Mouse (Mus musculus): ENCODE data around the gene Nrf1. TPM values are rescaled to one million over a fixed set of nuclear protein-coding genes. Genes with fewer than 3 reads are reported as not detected.

Nrf1 gene
- total RNA-seq (2022) = 10 to 100 TPM; 20.6 to 25.5 (median 24.2) TPM

GRCm38 (mm10) chr6:30047271-30048162 lies at the start of gene Nrf1:
Gene Nrf1, plus strand, starts transcription at chr6:30047988.
- peak; percentile 81 to 87 for DNase-seq (ENCODE audit: low spot score in 2 of 2)

DNA sequence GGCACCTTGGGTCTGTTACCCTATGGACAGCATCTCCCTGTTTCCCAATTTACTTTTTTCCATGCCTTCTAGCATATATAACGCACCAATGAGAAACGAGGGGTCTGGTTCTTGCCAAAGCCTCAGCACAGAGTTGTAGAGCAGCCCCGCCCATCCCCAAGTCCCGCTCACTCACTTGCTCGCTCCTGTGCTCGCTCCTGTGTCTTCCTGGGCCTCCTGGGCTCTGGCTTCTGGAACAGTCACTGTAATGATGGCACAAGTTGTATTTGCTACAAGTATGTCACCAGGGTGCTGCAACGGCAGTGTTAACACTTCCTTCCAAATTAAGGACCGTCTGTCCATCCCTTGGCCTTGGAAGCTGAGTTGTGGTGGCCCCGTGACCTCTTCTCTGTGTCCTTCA lies 49.6 kb upstream of the Nrf1 start:
- no peak for DNase-seq (ENCODE audit: low spot score in 2 of 2)

- no peak for DNase-seq (ENCODE audit: low spot score in 2 of 2)
These were observed 49.0 kb upstream of the Nrf1 start for GRCm38 (mm10) chr6:29998771-29999170.

GRCm38 (mm10) chr6:30002628-30003027 lies 45.2 kb upstream of the Nrf1 start:
- DNase-seq (ENCODE audit: low spot score in 2 of 2) = no peak

GRCm38 (mm10) chr6:30005851-30006250 lies 41.9 kb upstream of the Nrf1 start:
- DNase-seq (ENCODE audit: low spot score in 2 of 2) = no peak

- no peak for DNase-seq (ENCODE audit: low spot score in 2 of 2)
These were observed 38.6 kb upstream of the Nrf1 start for GRCm38 (mm10) chr6:30009204-30009603.

DNA sequence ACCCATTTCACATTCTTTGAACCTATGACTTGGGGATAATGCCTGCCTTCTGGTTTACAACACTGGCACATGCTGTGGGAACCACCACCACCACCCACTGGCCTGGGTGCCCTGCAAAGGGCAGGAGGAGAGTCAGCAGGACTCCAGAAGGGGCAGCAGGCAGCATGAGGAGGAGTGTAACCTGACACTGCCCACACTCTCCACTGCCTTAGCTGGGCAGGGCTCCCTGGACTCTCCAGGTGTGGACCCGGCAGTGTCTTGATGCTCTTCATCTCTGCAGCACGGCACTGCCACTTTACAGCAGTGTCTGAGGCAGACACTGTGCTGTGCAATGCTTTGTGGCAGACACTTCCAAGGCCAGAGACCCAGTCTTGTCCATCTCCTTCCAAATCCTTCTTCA lies 34.3 kb upstream of the Nrf1 start:
- DNase-seq (ENCODE audit: low spot score in 2 of 2) = no peak

DNA sequence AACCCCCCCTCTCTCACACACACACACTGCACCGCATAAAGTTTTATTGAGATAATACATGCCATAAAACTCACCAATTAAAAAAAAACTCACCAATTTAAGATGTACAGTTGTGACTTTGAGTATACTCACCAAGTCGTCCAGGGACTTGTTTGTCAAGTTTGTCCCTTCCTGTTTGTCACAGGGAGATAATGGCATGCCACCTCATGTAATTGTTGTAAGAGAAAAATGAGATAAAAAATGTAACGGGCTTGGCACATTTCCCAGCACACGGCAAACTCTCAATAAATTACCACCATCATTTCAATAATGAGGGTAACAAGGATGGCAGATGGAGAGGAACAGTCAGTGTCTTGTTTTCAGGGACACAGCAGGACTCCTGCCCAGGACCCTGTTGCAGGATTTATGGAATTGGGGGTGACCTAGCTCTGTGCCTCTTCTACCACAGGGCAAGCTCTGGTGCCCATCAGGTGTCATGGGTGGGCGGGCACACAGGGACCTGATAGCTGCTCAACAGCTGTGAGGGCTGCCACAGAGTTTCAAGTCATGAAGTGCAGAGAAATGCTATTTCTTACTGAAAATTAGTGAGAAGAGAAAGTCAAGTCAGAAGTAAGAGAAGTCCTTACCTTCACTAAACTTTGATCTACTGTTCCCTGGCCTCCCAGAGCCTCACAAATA lies 33.5 kb upstream of the Nrf1 start:
- no peak for DNase-seq (ENCODE audit: low spot score in 2 of 2)

- no peak for DNase-seq (ENCODE audit: low spot score in 2 of 2)
These were observed 26.5 kb upstream of the Nrf1 start for GRCm38 (mm10) chr6:30021241-30021640.

DNA sequence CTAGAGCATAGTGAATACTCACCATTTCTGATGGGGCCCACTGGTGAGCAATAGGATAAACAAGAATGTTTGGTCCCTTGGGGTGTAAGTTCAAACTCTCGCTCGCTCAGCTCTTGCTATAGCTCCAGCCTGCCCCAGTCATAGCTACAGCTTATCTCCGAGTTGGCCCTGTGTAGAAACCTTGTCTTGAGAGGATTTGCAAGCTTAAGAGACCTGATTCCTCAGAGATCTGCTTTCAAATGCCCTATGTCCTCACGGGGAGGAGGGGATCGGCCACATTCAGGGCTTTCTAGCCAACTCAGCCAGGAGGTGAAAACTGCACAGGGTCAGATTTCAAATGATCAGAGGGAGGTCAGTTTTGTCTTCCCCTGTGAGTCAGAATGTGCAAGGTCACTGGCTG lies 26.1 kb upstream of the Nrf1 start:
- DNase-seq (ENCODE audit: low spot score in 2 of 2) = no peak

GRCm38 (mm10) chr6:30026799-30027198 lies 21.0 kb upstream of the Nrf1 start:
- no peak for DNase-seq (ENCODE audit: low spot score in 2 of 2)

GRCm38 (mm10) chr6:30028358-30028757 lies 19.4 kb upstream of the Nrf1 start:
- DNase-seq (ENCODE audit: low spot score in 2 of 2) = no peak

- no peak for DNase-seq (ENCODE audit: low spot score in 2 of 2)
These were observed 12.7 kb upstream of the Nrf1 start for GRCm38 (mm10) chr6:30035112-30035511.

GRCm38 (mm10) chr6:30041498-30041897 lies 6.3 kb upstream of the Nrf1 start:
- no peak for DNase-seq (ENCODE audit: low spot score in 2 of 2)

- no peak for DNase-seq (ENCODE audit: low spot score in 2 of 2)
These were observed 5.3 kb upstream of the Nrf1 start for GRCm38 (mm10) chr6:30042483-30042882.

GRCm38 (mm10) chr6:30048163-30048500 lies 344 bp downstream of the Nrf1 start:
- DNase-seq (ENCODE audit: low spot score in 2 of 2) = no peak

DNA sequence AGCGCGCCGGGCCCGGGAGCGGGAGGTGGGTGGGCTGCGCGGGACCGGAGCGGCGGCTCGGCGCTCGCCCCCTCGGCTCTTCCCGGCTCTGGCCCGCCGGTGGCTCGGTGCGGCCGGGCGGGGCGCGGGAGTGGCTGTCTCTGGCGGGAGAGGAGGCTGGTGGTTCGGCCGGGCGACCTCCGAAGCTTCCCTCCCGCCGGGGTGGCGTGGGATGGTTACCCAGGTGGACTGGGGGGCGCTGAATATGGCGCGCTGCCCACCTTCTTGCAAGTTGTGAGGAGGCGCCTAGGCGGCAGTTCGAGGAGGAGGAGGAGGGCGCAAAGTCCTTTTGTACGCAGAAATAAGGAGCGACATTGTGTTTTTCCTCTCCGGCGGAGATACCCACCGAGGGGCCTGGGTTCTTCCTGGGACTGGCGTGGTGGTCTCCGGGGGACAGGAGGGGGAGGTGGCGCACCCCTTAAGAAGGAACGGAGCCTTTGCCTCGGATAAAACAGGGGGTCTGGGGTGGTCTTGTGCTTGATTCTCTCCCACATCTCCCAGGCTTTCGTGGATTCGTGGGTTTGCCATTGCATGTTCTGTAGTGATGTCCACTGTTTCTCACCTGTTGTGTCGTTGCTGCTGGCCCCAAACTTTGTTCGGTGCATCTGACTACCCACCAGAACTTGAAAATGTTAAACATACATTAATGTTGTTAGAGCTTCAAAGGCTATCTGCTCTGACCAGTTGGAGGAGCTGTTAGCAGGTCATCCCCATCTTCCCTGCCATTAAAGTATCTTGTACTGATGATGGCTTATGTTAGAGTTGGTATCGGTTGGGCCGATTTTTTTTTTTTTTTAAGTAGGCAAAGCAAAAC lies 939 bp downstream of the Nrf1 start:
- peak; percentile 34 to 35 for DNase-seq (ENCODE audit: low spot score in 2 of 2)

DNA sequence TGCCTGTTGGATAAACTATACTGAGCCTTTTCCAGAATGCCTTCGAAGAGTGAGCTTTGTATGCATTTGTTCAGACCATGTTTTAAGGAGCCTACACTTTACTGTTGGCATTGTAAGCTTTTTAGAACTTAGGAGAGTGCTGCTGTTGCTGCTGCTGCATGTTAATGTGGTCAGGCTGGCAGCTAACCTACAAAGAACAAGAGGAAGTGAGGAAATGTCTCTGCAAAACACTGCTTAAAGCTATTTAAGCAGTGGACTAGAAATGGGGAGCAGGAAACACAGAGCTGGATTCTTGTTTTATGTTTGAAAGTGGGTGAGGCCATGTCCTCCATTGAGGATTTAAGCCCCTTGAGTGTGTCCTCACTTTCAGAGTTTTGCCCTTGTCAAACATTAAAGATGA lies 5.3 kb downstream of the Nrf1 start:
- DNase-seq (ENCODE audit: low spot score in 2 of 2) = no peak

DNA sequence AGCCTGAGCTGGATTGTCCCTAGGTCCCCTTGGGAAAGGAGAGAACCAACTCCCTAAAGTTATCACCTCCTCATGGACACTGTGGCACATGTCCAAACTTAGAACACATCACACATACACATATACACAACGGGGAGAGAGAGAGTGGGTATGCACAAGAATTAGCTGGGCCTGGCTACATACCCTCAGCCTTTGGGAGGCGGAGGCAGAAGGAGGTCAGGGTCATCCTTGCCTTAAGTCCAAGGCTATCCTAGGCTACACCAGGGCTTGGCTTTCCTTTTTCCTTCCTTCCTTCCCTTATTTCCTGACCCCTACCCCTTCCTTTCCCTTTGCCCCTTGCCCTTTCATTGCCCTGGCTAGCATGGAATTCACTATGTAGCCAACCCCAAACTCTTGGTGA lies 14.8 kb downstream of the Nrf1 start:
- DNase-seq (ENCODE audit: low spot score in 2 of 2) = no peak

- DNase-seq (ENCODE audit: low spot score in 2 of 2) = no peak
These were observed 17.6 kb downstream of the Nrf1 start for GRCm38 (mm10) chr6:30065369-30065768.

DNA sequence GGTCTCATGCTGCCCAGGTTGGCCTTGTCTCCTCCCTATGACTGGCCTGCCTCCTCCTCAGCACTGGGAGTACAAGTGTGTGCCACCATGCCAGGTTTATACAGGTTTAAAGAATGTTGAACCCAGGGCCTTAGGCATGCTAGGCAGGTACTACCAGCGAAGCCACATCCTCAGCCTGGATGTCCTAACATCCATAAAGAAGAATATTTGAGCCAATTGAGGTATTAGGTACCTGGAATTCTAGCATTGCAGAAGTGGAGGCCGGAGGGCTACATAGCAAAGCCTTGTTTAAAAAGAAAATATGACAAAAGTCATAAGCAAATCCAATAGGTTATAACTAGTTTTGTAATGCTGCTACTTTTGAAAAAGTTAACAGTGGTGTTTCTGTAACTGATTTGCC lies 19.0 kb downstream of the Nrf1 start:
- no peak for DNase-seq (ENCODE audit: low spot score in 2 of 2)

- no peak for DNase-seq (ENCODE audit: low spot score in 2 of 2)
These were observed 24.7 kb downstream of the Nrf1 start for GRCm38 (mm10) chr6:30072476-30072875.

Measured in layer of hippocampus, adult 8-10 months (tissue).